Mouse (Mus musculus): ENCODE data around the gene Acbd4. TPM values are rescaled to one million over a fixed set of nuclear protein-coding genes. Genes with fewer than 3 reads are reported as not detected.

The Acbd4 gene
- polyA plus RNA-seq, 1 experiment from 2014 or later: 36.6 TPM

- Histone ChIP-seq H3K27me3 (ENCODE audit: insufficient read depth, low read length) (no peaks in the 10 kb centered on the region), H3K9ac (ENCODE audit: low read depth, low read length) (no peak overlapping the region), H3K4me1 (replicated peaks; ENCODE audit: insufficient read depth, low read length) (peaks cover 5% of the 10 kb centered on the region; the same call in 1 of the 2 replicates), H3K4me2 (ENCODE audit: low read length) (no peak overlapping the region), H3K36me3 (ENCODE audit: insufficient read depth, low read length) (no peaks in the 10 kb centered on the region), H3K4me3 (replicated peaks; ENCODE audit: low read depth, low read length) (no peak overlapping the region), H3K27ac (no peak overlapping the region), H3K9me3 (replicated peaks; ENCODE audit: low read length) (no peaks in the 10 kb centered on the region)
- no peak for TF ChIP-seq CTCF (IDR thresholded peaks at IDR 0.05; ENCODE audit: low read depth)
- 91% methylated on average over 11 of the region's 11 CpGs for WGBS
- DNase-seq (ENCODE audit: low spot score) (no peak), ATAC-seq (replicated peaks; ENCODE audit: low FRiP score, low read depth) (no peak)
Observed at GRCm38 (mm10) chr11:103078131-103078530, 23.4 kb upstream of the Acbd4 start.

DNA sequence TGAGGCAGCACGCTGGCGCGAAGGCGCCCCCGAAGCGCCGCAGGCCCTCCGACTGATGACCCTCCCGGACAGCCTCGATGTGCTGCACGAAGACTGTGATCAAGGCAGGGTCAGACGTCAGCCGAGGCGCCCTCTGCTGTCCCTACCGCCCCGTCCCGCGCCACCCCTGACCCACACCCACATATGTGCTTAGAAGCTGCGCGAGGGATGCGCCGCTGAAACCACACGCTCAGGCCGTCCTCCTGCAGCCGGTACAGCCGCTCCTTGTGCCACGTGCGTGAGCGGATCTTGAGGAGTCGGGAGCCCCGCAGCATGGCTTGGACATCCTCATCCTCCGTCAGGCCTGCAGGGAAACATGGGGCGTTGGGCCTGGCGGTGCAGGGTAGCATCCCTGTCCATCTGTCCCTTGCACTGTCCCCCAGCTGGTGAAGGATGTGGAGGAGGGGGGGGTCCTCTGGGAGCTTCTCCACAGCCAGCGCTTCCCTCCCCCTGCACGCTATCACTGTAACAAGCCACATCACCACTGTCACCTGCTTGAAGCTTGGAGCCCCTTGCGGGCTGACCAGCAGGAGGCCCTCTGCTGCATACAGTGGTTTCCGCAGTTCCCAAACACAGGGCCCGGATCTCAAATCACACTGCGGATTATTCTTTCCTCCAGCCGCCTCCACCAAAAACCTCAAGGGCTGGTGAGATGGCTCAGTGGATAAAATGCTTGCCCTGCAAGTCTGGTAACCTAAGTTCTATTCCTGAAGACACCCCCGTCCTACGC, 21.0 kb upstream of the Acbd4 start:
- Histone ChIP-seq H3K4me1 (replicated peaks; ENCODE audit: insufficient read depth, low read length) (peaks cover 5% of the 10 kb centered on the region; the same call in 1 of the 2 replicates), H3K4me2 (ENCODE audit: low read length) (peak overlapping the region; percentile 43), H3K27ac (no peak overlapping the region), H3K9me3 (replicated peaks; ENCODE audit: low read length) (no peaks in the 10 kb centered on the region), H3K4me3 (replicated peaks; ENCODE audit: low read depth, low read length) (peak overlapping the region; percentile 14; the same call in 1 of the 2 replicates), H3K36me3 (ENCODE audit: insufficient read depth, low read length) (no peaks in the 10 kb centered on the region), H3K9ac (ENCODE audit: low read depth, low read length) (peak overlapping the region; percentile 31; the same call in 1 of the 2 replicates), H3K27me3 (ENCODE audit: insufficient read depth, low read length) (no peaks in the 10 kb centered on the region)
- peak; percentile 60 for DNase-seq (ENCODE audit: low spot score)
- WGBS: 5% methylated on average over 43 of the region's 43 CpGs
- ATAC-seq (replicated peaks; ENCODE audit: low FRiP score, low read depth): peak; percentile 44
- peak; percentile 58 for TF ChIP-seq CTCF (IDR thresholded peaks at IDR 0.05; ENCODE audit: low read depth)

GRCm38 (mm10) chr11:103081631-103082030, 19.9 kb upstream of the Acbd4 start:
- H3K27ac ChIP-seq: no peak overlapping the region
- no peak overlapping the region for H3K4me3 ChIP-seq (replicated peaks; ENCODE audit: low read depth, low read length)
- DNase-seq (ENCODE audit: low spot score) (no peak), ATAC-seq (replicated peaks; ENCODE audit: low FRiP score, low read depth) (no peak)
- no peaks in the 10 kb centered on the region for H3K36me3 ChIP-seq (ENCODE audit: insufficient read depth, low read length)
- H3K27me3 ChIP-seq (ENCODE audit: insufficient read depth, low read length): no peaks in the 10 kb centered on the region
- WGBS: 66% methylated on average over 6 of the region's 6 CpGs
- peaks cover 5% of the 10 kb centered on the region; the same call in 1 of the 2 replicates for H3K4me1 ChIP-seq (replicated peaks; ENCODE audit: insufficient read depth, low read length)
- H3K9ac ChIP-seq (ENCODE audit: low read depth, low read length): no peak overlapping the region
- H3K4me2 ChIP-seq (ENCODE audit: low read length): no peak overlapping the region
- H3K9me3 ChIP-seq (replicated peaks; ENCODE audit: low read length): no peaks in the 10 kb centered on the region
- no peak for TF ChIP-seq CTCF (IDR thresholded peaks at IDR 0.05; ENCODE audit: low read depth)

GRCm38 (mm10) chr11:103093306-103093705, 8.2 kb upstream of the Acbd4 start:
- peaks cover 11% of the 10 kb centered on the region; the same call in 1 of the 2 replicates for H3K4me1 ChIP-seq (replicated peaks; ENCODE audit: insufficient read depth, low read length)
- ATAC-seq (replicated peaks; ENCODE audit: low FRiP score, low read depth) (no peak), DNase-seq (ENCODE audit: low spot score) (no peak)
- H3K9ac ChIP-seq (ENCODE audit: low read depth, low read length): no peak overlapping the region
- no peak overlapping the region for H3K4me2 ChIP-seq (ENCODE audit: low read length)
- H3K9me3 ChIP-seq (replicated peaks; ENCODE audit: low read length): no peaks in the 10 kb centered on the region
- WGBS: 86% methylated on average over 7 of the region's 7 CpGs
- no peak overlapping the region for H3K4me3 ChIP-seq (replicated peaks; ENCODE audit: low read depth, low read length)
- H3K36me3 ChIP-seq (ENCODE audit: insufficient read depth, low read length): no peaks in the 10 kb centered on the region
- H3K27ac ChIP-seq: no peak overlapping the region
- no peak for TF ChIP-seq CTCF (IDR thresholded peaks at IDR 0.05; ENCODE audit: low read depth)
- no peaks in the 10 kb centered on the region for H3K27me3 ChIP-seq (ENCODE audit: insufficient read depth, low read length)

- Histone ChIP-seq H3K4me2 (ENCODE audit: low read length) (no peak overlapping the region), H3K9me3 (replicated peaks; ENCODE audit: low read length) (no peaks in the 10 kb centered on the region), H3K4me1 (replicated peaks; ENCODE audit: insufficient read depth, low read length) (peaks cover 11% of the 10 kb centered on the region; the same call in 1 of the 2 replicates), H3K36me3 (ENCODE audit: insufficient read depth, low read length) (no peaks in the 10 kb centered on the region), H3K27ac (peak overlapping the region; percentile 36; the same call in 1 of the 2 replicates), H3K4me3 (replicated peaks; ENCODE audit: low read depth, low read length) (no peak overlapping the region), H3K9ac (ENCODE audit: low read depth, low read length) (no peak overlapping the region), H3K27me3 (ENCODE audit: insufficient read depth, low read length) (no peaks in the 10 kb centered on the region)
- TF ChIP-seq CTCF (IDR thresholded peaks at IDR 0.05; ENCODE audit: low read depth): no peak
- 70% methylated on average over 20 of the region's 20 CpGs for WGBS
- DNase-seq (ENCODE audit: low spot score): no peak
- ATAC-seq (replicated peaks; ENCODE audit: low FRiP score, low read depth): peak; percentile 65; the same call in 1 of the 2 replicates
Observed at GRCm38 (mm10) chr11:103093862-103094833, 7.3 kb upstream of the Acbd4 start.

- H3K36me3 ChIP-seq (ENCODE audit: insufficient read depth, low read length): no peaks in the 10 kb centered on the region
- ATAC-seq (replicated peaks; ENCODE audit: low FRiP score, low read depth) (no peak), DNase-seq (ENCODE audit: low spot score) (peak; percentile 60)
- H3K4me2 ChIP-seq (ENCODE audit: low read length): no peak overlapping the region
- H3K9me3 ChIP-seq (replicated peaks; ENCODE audit: low read length): no peaks in the 10 kb centered on the region
- H3K27ac ChIP-seq: 0 out of 2 replicates have a peak overlapping the region, but pooled peaks have one; percentile 36
- TF ChIP-seq CTCF (IDR thresholded peaks at IDR 0.05; ENCODE audit: low read depth): no peak
- H3K9ac ChIP-seq (ENCODE audit: low read depth, low read length): no peak overlapping the region
- WGBS: 44% methylated on average over 9 of the region's 9 CpGs
- H3K4me1 ChIP-seq (replicated peaks; ENCODE audit: insufficient read depth, low read length): peaks cover 14% of the 10 kb centered on the region; the same call in 1 of the 2 replicates
- no peak overlapping the region for H3K4me3 ChIP-seq (replicated peaks; ENCODE audit: low read depth, low read length)
- H3K27me3 ChIP-seq (ENCODE audit: insufficient read depth, low read length): no peaks in the 10 kb centered on the region
Observed at GRCm38 (mm10) chr11:103095107-103095670, 6.3 kb upstream of the Acbd4 start.

All from kidney, postnatal 0 days (tissue).